Mouse (Mus musculus): ENCODE data around the gene Wwc2.

- TF ChIP-seq GATA1 (IDR thresholded peaks at IDR 0.05; ENCODE audit: borderline replicate concordance, low read length) (no peak), FLI1 (IDR thresholded peaks at IDR 0.05; ENCODE audit: low read length) (no peak)
Measured at GRCm38 (mm10) chr8:47888841-47889570, 101.7 kb downstream of the Wwc2 start.
